Mouse (Mus musculus) stomach, postnatal 0 days (tissue): ENCODE measurements at regions not wholly inside any gene's neighbourhood (a gene's known extent, or its start where the extent isn't known, plus 50 kb on each side); places are given as distances from the start of the nearest gene placed in this dataset.

Source experiments
- ATAC-seq: fragments of 200-750 bp; cut with Nextera tagmentation; 2 replicates; pipeline ENCODE4 v1.8.0; 2017; ENCODE audit not compliant: low FRiP score, low TSS enrichment
- DNase-seq: peaks from one replicate; pipeline ENCODE4 v3.0.0-alpha.2; 2016; ENCODE audit warnings: low spot score
- H3K27ac ChIP-seq: fragments of 300-500 bp; sonication (generic); replicated peaks from 2 replicates; pipeline ENCODE4 v1.5.1; 2014; ENCODE audit warnings: mild to moderate bottlenecking, control low read depth
- H3K27me3 ChIP-seq: fragments of 300-500 bp; sonication (generic); 2 replicates; pipeline ENCODE4 v1.6.1; 2014; ENCODE audit warnings: low read length; ENCODE audit not compliant: control insufficient read depth, insufficient read depth
- H3K36me3 ChIP-seq: fragments of 300-500 bp; sonication (generic); 2 replicates; pipeline ENCODE4 v1.6.1; 2014; ENCODE audit warnings: low read length, mixed read lengths; ENCODE audit not compliant: control insufficient read depth, insufficient read depth
- H3K4me1 ChIP-seq: fragments of 300-500 bp; sonication (generic); replicated peaks from 2 replicates; pipeline ENCODE4 v1.6.1; 2014; ENCODE audit warnings: antibody characterized with exemption; ENCODE audit not compliant: control insufficient read depth, insufficient read depth
- H3K4me2 ChIP-seq: fragments of 300-500 bp; sonication (generic); replicated peaks from 2 replicates; pipeline ENCODE4 v1.6.1; 2014; ENCODE audit warnings: low read depth, mild to moderate bottlenecking, control low read depth, moderate library complexity
- H3K4me3 ChIP-seq: fragments of 300-500 bp; sonication (generic); 2 replicates; pipeline ENCODE4 v1.5.1; 2014; ENCODE audit warnings: low read depth, low read length, control low read depth
- H3K9ac ChIP-seq: fragments of 300-500 bp; sonication (generic); 2 replicates; pipeline ENCODE4 v1.6.1; 2014; ENCODE audit warnings: mild to moderate bottlenecking, low read length, control low read depth, mixed read lengths
- H3K9me3 ChIP-seq: fragments of 300-500 bp; sonication (generic); 2 replicates; pipeline ENCODE4 v1.6.1; 2016; ENCODE audit warnings: low read length; ENCODE audit not compliant: control insufficient read depth
- CTCF ChIP-seq: IDR thresholded peaks from 2 replicates; pipeline ENCODE4 v1.5.1; 2016; ENCODE audit warnings: antibody characterized with exemption, low read depth, mild to moderate bottlenecking, moderate library complexity
- EP300 ChIP-seq: optimal IDR thresholded peaks from 2 replicates; pipeline ENCODE3; 2016; ENCODE audit warnings: antibody characterized with exemption
- WGBS: fragments of 180-500 bp; shearing (Covaris S2); extraction: QIAGEN DNeasy Blood & Tissue Kit; methylation state at CpG from one replicate; pipeline ENCODE4 v1.1.7; 2014; 5-methylcytosine and 5-hydroxymethylcytosine counted together

DNA sequence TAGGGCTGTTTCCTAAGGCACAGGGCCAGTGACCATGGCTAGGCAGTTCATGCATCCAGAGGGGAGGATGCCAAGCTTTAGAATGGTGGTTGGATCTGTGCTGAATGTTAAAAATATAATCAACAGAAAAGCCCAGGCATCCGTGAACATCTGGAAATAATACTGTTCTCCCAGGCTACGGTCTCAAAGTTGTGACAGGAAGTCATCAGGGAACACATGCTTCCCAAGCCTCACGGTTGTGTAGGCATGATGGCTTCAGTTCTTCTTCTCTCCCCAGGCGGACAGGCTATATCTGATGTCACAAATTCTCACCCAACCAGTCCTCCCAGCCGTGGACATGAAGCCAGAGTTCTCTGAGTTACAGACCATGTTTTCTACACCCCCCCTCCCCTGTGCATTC lies 275.4 kb downstream of the Cbln1 start:
- no peaks in the 10 kb centered on the region for H3K9me3 ChIP-seq
- TF ChIP-seq EP300 (no peak), CTCF (no peak)
- no peaks in the 10 kb centered on the region for H3K27me3 ChIP-seq
- no peak overlapping the region for H3K4me3 ChIP-seq
- H3K36me3 ChIP-seq: no peaks in the 10 kb centered on the region
- no peak overlapping the region for H3K4me2 ChIP-seq
- no peaks in the 10 kb centered on the region for H3K4me1 ChIP-seq
- H3K27ac ChIP-seq: no peak overlapping the region
- 40% methylated on average over 5 of the region's 5 CpGs for WGBS
- no peak for ATAC-seq
- H3K9ac ChIP-seq: no peak overlapping the region
- no peak for DNase-seq

DNA sequence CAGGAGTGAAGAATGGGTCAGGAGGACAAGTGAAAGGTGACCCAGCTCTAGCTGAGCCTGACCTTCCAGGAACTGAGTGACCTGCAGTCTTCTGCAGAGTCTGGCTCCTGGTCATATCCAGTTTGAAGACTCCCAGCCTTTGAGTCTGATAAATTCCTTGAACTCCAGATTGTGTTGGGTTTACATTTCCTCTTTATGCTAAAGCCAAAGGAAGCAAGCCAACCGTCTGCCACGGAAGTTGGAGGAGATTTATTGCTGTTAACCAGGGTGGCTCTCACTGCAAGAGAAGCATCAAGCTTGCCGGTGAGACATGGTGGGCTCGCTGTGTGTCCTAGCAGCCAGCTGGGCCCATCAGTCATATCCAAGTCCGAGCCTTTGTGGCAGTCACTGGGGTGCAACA lies 276.4 kb downstream of the Cbln1 start:
- Histone ChIP-seq H3K9ac (no peak overlapping the region), H3K27ac (no peak overlapping the region), H3K4me2 (no peak overlapping the region), H3K4me3 (no peak overlapping the region), H3K9me3 (no peaks in the 10 kb centered on the region), H3K36me3 (no peaks in the 10 kb centered on the region), H3K4me1 (no peaks in the 10 kb centered on the region), H3K27me3 (no peaks in the 10 kb centered on the region)
- DNase-seq (no peak), ATAC-seq (no peak)
- TF ChIP-seq CTCF (no peak), EP300 (no peak)
- WGBS: 34% methylated on average over 5 of the region's 5 CpGs

DNA sequence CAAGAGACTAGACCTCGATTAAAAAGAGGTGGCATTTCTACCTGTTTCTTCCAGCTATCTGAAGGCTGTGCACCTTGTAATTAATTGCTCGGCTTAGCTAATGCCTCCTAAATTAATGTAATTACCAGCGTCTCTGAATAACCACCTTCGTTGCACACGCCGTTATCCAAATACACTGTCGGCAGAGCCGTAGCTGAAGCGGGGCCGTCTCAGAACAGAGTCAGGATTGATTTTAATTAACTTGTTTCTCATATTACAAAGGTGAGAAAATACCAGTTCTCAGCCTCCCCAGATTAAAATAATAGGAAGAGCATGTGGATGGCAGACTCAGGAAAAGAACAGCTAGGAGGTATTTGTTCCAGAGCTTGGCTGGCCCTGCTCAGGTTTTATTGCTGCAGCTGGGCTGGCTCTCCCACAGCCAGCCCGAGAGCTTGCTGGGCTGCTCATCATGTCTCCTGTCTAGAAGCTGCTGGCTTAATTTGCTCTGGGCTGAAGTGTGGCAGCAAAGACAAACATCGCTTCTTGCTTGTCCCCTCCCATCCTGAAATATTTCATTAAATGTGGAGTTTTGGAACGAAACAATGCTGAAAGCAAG lies 282.5 kb downstream of the Cbln1 start:
- H3K27me3 ChIP-seq: no peaks in the 10 kb centered on the region
- no peak for DNase-seq
- TF ChIP-seq EP300: no peak
- TF ChIP-seq CTCF: no peak
- H3K27ac ChIP-seq: no peak overlapping the region
- no peaks in the 10 kb centered on the region for H3K4me1 ChIP-seq
- H3K4me2 ChIP-seq: no peak overlapping the region
- H3K36me3 ChIP-seq: no peaks in the 10 kb centered on the region
- 78% methylated on average over 13 of the region's 13 CpGs for WGBS
- H3K9me3 ChIP-seq: no peaks in the 10 kb centered on the region
- H3K4me3 ChIP-seq: no peak overlapping the region
- H3K9ac ChIP-seq: no peak overlapping the region
- ATAC-seq: no peak

DNA sequence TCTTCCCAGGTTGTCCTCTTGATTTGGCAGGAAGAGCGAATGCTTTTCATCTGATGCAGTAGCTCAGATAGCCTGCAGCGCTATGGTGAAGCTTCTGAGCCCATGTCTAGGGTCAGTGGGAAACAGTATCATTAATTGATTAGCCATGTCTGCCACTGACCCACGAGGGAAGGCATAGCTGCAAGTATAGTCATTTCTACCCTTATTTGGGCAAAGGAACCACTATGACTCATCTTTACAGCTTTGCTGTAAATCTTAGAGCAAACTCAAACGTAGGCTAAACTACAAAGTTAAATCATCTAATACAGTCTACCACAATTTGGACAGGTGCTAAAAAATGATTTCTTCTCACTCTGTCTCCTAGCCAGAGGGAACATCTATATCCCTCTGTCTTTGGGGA lies 289.5 kb downstream of the Cbln1 start:
- Histone ChIP-seq H3K36me3 (no peaks in the 10 kb centered on the region), H3K4me3 (no peak overlapping the region), H3K27me3 (no peaks in the 10 kb centered on the region), H3K27ac (no peak overlapping the region), H3K4me1 (no peaks in the 10 kb centered on the region), H3K4me2 (no peak overlapping the region), H3K9me3 (no peaks in the 10 kb centered on the region), H3K9ac (no peak overlapping the region)
- 47% methylated on average over 4 of the region's 4 CpGs for WGBS
- ATAC-seq (no peak), DNase-seq (no peak)
- TF ChIP-seq CTCF: no peak
- no peak for TF ChIP-seq EP300

- no peak for DNase-seq
- no peak overlapping the region for H3K4me2 ChIP-seq
- H3K4me1 ChIP-seq: no peaks in the 10 kb centered on the region
- no peak overlapping the region for H3K4me3 ChIP-seq
- 70% methylated on average over 4 of the region's 4 CpGs for WGBS
- H3K27ac ChIP-seq: no peak overlapping the region
- TF ChIP-seq CTCF: no peak
- no peak for TF ChIP-seq EP300
- no peak for ATAC-seq
- H3K9ac ChIP-seq: no peak overlapping the region
- no peaks in the 10 kb centered on the region for H3K9me3 ChIP-seq
- no peaks in the 10 kb centered on the region for H3K36me3 ChIP-seq
- H3K27me3 ChIP-seq: no peaks in the 10 kb centered on the region
Measured at GRCm38 (mm10) chr8:87178561-87178960, 293.5 kb upstream of the N4bp1 start.

DNA sequence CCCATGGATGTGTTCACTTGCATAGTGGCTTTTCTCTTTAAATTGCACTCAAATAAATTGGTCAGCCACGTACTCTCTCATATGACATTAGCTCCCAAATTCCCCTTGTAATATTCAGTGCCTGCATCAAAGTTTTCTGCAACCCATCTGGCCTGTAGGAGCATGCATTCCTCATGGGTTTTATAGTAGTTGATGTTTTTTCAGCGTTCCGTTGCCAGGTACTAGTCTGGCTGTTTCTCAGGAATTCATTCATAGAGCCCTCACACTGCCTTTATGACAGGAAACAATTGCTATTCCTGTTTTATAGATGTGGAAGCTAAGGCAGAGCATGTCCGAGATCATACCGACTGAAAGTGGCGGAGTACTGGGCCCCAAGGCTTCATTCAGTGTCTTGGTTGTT lies 292.6 kb upstream of the N4bp1 start:
- Histone ChIP-seq H3K4me1 (no peaks in the 10 kb centered on the region), H3K36me3 (no peaks in the 10 kb centered on the region), H3K4me2 (no peak overlapping the region), H3K27ac (no peak overlapping the region), H3K4me3 (no peak overlapping the region), H3K9me3 (no peaks in the 10 kb centered on the region), H3K9ac (no peak overlapping the region), H3K27me3 (no peaks in the 10 kb centered on the region)
- DNase-seq (no peak), ATAC-seq (no peak)
- 86% methylated on average over 6 of the region's 6 CpGs for WGBS
- TF ChIP-seq EP300 (no peak), CTCF (no peak)
